Mouse (Mus musculus) gastrocnemius, postnatal 10 days (tissue): ENCODE measurements around the gene Tbxa2r. TPM values are rescaled to one million over a fixed set of nuclear protein-coding genes. Genes with fewer than 3 reads are reported as not detected.

Source experiments
- DNase-seq: peaks from one replicate; pipeline ENCODE4 v3.0.0; 2021; ENCODE audit warnings: mixed read lengths
- total RNA-seq, 2 experiments: library from RNA; stranded (reverse); gene quantifications; 2 replicates each; pipeline ENCODE4 v1.2.3; 2021

Gene Tbxa2r
- total RNA-seq, 2 experiments from 2014 or later = 2.3 to 3.8 TPM

- DNase-seq = peak; percentile 46
Observed at GRCm38 (mm10) chr10:81344421-81345161, 16.1 kb downstream of the Tbxa2r start.

DNA sequence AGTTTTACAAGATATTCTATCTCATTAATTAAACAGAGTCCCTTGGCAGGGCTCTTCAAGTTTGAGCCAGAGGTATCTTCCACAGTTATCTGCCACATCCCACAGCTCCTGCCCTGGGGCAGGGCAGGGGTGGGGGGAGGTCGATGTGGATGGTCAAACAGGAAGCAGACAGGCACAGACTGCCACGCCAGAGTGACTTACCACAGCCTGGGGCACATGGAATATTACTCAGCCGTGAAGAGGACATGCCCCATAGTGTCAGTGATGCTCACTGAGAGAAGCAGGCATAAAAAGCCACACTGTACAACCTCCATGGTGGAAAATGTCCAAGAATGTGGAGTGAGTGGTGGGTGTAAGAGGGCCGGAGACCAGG is 16.6 kb downstream of the Tbxa2r start:
- no peak for DNase-seq

DNA sequence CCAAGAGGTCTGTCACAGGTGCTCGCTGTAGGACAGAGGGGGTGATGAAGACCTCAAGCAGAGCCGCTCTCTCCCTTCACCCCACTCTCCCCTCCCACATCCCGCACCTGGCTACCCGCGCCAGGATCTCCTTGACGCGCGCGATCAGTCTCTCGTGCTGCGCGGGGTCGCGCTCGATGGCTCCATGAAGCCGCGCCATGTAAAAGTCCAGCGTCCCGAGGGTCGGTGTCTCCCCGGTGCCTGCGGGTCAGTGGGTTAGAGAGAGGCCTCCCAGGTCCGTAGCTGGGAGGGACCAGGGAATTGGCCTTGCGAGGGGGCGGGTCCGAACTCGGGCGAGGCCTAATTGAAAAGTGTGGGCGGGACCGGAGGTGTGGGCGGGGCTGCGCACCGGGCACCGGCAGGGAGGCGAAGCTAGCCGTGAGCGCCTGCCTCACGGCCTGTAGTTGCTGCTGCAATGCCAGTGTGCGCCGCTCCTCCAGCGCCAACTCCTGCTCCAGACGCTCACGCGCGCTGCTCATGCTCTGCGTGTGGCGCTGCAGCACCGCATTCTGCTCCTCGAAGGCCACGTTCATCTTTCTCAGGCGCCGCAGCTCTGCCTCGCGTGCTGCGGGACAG is 18.0 kb downstream of the Tbxa2r start:
- peak; percentile 38 for DNase-seq

DNA sequence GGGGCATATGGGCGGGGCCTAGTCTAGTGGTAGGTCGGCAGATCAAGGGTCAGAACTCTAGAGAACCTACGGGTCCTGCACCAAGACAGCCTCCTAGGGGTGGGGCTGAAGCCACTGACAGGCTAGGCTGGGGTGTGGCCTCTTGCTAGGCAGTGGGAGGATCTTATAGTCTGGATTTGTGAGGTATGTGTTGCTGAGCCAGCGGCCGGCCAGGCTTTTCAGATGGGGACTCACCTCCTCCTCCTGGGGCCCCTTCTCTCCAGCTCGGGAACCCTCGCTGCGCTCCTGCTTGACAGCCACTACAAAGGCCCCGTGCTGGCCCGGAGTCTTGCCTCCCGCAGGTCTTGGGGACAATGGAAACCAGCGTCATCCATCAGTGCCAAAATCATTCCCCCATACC is 20.6 kb downstream of the Tbxa2r start:
- DNase-seq = no peak

GRCm38 (mm10) chr10:81349961-81350350 is 21.4 kb downstream of the Tbxa2r start:
- DNase-seq = no peak

- peak; percentile 98 for DNase-seq
Observed at GRCm38 (mm10) chr10:81350351-81351063, 22.0 kb downstream of the Tbxa2r start, which contains the start of gene Hmg20b. TSS of gene Hmg20b (minus strand) at chr10:81350480.

- no peak for DNase-seq
Observed at GRCm38 (mm10) chr10:81351678-81352291, 23.3 kb downstream of the Tbxa2r start.

GRCm38 (mm10) chr10:81354738-81355477 is 26.4 kb downstream of the Tbxa2r start:
- no peak for DNase-seq

DNA sequence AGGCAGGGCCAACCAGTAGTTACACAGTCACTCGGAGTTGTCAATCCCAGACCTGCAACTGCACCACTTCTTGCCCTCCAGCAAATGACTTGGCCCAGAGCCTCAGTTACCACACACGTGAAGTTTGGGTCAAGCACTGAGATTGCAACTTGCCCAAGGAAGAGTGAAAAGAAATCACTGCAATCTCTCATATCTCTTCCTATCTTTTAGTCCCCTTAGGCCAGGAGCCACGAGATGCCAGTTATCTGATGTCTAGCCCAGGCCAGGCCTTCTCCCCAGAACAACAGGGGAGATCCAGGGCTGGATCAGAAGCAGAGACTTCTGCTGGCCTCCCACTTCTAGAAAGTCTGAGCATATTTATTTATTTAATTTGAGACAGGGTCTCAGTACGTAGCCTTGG is 27.0 kb downstream of the Tbxa2r start:
- DNase-seq = no peak

GRCm38 (mm10) chr10:81356352-81356990 is 27.9 kb downstream of the Tbxa2r start:
- DNase-seq = no peak

- peak; percentile 95 for DNase-seq
Observed at GRCm38 (mm10) chr10:81356991-81357844, 28.7 kb downstream of the Tbxa2r start, which contains the start of gene Mfsd12. TSS of gene Mfsd12 (plus strand) at chr10:81357491.

DNA sequence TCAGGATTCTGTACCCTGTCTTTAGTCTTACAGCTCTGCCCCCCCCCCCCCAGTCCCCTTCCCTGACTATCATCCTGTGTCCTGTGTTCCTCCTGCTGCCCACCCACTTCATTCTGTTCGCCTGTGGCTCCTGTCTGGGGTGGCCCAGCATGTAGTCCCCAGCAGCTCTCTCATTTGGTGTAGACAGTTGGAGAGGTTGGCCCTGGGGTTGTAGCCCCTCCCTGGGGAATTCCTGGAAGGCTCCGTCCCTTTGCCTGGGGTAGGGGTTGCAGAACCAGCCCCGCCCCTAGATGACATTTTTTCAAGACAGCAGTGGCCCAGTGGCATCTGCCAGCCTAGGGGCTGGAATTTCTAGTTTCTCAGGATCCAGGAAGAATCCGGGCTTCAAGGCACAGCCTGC is 29.7 kb downstream of the Tbxa2r start:
- DNase-seq = no peak

DNA sequence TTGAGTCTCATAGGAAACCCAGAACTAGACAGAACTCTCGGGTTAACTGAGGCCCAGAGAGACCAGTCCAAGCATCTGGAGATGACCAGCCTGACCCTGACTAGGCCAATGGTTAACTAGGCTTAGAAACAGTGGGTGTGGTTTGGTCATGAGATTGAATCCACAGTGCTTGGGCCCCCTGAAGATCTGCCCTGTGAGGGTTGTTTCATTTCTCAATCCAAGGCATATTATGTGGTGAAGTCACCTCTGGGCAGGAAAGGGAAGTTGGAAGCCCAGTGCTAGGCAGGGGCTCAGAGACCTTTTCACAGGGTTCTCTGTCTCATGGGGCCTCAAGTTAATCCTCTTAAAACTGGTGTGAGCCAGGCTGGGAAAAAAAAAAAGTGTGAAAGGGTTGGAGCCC is 30.3 kb downstream of the Tbxa2r start:
- no peak for DNase-seq

- DNase-seq = no peak
Observed at GRCm38 (mm10) chr10:81360721-81361120, 32.2 kb downstream of the Tbxa2r start.

GRCm38 (mm10) chr10:81362336-81362949 is 33.9 kb downstream of the Tbxa2r start:
- DNase-seq = no peak

- no peak for DNase-seq
Observed at GRCm38 (mm10) chr10:81363436-81364346, 35.2 kb downstream of the Tbxa2r start.

DNA sequence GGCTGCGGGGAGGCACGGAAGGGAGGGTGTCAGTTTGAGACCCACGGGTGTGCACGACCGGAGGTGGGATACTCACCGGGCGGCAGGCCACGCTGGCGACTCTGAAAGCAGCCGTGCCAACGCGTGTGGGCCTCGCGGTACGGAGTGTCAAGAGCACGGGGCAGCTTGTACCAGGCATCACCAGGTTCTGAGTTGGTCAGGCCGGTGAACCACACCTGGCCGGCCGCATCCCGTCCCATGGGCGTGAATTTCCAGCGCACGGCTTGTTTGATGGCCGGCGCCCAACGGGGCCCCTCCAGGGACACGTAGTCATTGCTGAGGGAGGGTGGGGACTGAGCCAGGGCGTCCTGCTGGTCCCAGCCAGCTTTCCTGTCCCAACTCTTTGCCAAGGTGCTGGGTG is 36.1 kb downstream of the Tbxa2r start:
- peak; percentile 49 for DNase-seq

DNA sequence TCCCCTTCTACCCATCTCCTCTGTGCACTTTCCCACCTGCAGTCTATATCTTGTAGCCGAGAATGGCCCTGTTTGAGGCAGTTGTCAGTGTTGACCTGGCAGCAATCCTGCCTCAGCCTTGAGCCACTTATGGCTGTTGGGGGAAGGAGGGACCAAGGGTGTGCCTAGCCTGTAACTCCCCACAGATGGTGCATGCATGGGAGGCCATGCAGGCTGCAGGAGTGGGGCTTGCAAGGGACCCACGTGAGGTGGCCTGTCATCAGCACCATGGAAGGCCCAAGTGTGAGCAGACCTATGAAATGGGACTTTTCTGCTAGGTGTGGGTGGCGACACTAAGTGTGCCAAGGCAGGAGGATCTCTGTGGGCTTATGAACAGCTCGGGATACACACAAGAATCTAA is 36.5 kb downstream of the Tbxa2r start:
- DNase-seq = no peak
